Mouse (Mus musculus): ENCODE data around the gene Aars2.

Gene Aars2

GRCm38 (mm10) chr17:45499516-45499915 lies 7.1 kb upstream of the Aars2 start:
- 59% methylated on average over 2 of the region's 2 CpGs for WGBS

GRCm38 (mm10) chr17:45500981-45501380 lies 5.7 kb upstream of the Aars2 start:
- 73% methylated on average over 4 of the region's 4 CpGs for WGBS

GRCm38 (mm10) chr17:45502324-45502723 lies 4.3 kb upstream of the Aars2 start:
- WGBS = 69% methylated on average over 4 of the region's 4 CpGs

GRCm38 (mm10) chr17:45503301-45503973 lies 3.2 kb upstream of the Aars2 start:
- 54% methylated on average over 5 of the region's 5 CpGs for WGBS

- 72% methylated on average over 6 of the region's 6 CpGs for WGBS
These were observed 638 bp upstream of the Aars2 start for GRCm38 (mm10) chr17:45505941-45506465.

- WGBS = 95% methylated on average over 4 of the region's 4 CpGs
These were observed 4.2 kb downstream of the Aars2 start for GRCm38 (mm10) chr17:45510871-45511270.

GRCm38 (mm10) chr17:45511757-45512156 lies 5.1 kb downstream of the Aars2 start:
- 78% methylated on average over 4 of the region's 4 CpGs for WGBS

- WGBS = 71% methylated on average over 15 of the region's 15 CpGs
These were observed 8.6 kb downstream of the Aars2 start for GRCm38 (mm10) chr17:45515204-45515726.

GRCm38 (mm10) chr17:45515806-45516205 lies 9.2 kb downstream of the Aars2 start:
- WGBS = 90% methylated on average over 10 of the region's 10 CpGs

- WGBS = 38% methylated on average over 8 of the region's 8 CpGs
These were observed 9.8 kb downstream of the Aars2 start for GRCm38 (mm10) chr17:45516488-45516887.

- WGBS = 93% methylated on average over 21 of the region's 21 CpGs
These were observed 10.5 kb downstream of the Aars2 start for GRCm38 (mm10) chr17:45517135-45517534.

- 94% methylated on average over 28 of the region's 28 CpGs for WGBS
These were observed 11.0 kb downstream of the Aars2 start for GRCm38 (mm10) chr17:45517549-45518215.

GRCm38 (mm10) chr17:45518766-45519475 lies 12.3 kb downstream of the Aars2 start:
- WGBS = 75% methylated on average over 12 of the region's 12 CpGs

GRCm38 (mm10) chr17:45520136-45520535 lies 13.5 kb downstream of the Aars2 start:
- 81% methylated on average over 11 of the region's 11 CpGs for WGBS

GRCm38 (mm10) chr17:45523263-45523662 lies 16.6 kb downstream of the Aars2 start, which contains the start of gene Tcte1:
Gene Tcte1 (plus strand): TSS chr17:45523434.
- WGBS = 8% methylated on average over 21 of the region's 21 CpGs

- 80% methylated on average over 4 of the region's 4 CpGs for WGBS
These were observed 18.3 kb downstream of the Aars2 start for GRCm38 (mm10) chr17:45524961-45525360.

- WGBS = 37% methylated on average over 5 of the region's 5 CpGs
These were observed 19.9 kb downstream of the Aars2 start for GRCm38 (mm10) chr17:45526571-45526970.

GRCm38 (mm10) chr17:45530346-45530782 lies 23.7 kb downstream of the Aars2 start:
- 23% methylated on average over 13 of the region's 13 CpGs for WGBS

GRCm38 (mm10) chr17:45532896-45533295 lies 26.3 kb downstream of the Aars2 start:
- 68% methylated on average over 15 of the region's 15 CpGs for WGBS

- 11% methylated on average over 5 of the region's 5 CpGs for whole genome bisulfite sequencing
These were observed 29.6 kb downstream of the Aars2 start for GRCm38 (mm10) chr17:45536264-45536663.

GRCm38 (mm10) chr17:45538394-45538793 lies 31.8 kb downstream of the Aars2 start:
- WGBS = 31% methylated on average over 4 of the region's 4 CpGs

- 54% methylated on average over 21 of the region's 21 CpGs for WGBS
These were observed 33.0 kb downstream of the Aars2 start for GRCm38 (mm10) chr17:45539664-45540063.
